Mouse (Mus musculus): ENCODE data around the gene Nubp2. TPM values are rescaled to one million over a fixed set of nuclear protein-coding genes. Genes with fewer than 3 reads are reported as not detected.

Nubp2 gene
- polyA plus RNA-seq (2014; fragmentation: Nextera tagmentation; extraction: Ambion mirVana), result 89.6 and 96.1 TPM in 2 replicates

DNA sequence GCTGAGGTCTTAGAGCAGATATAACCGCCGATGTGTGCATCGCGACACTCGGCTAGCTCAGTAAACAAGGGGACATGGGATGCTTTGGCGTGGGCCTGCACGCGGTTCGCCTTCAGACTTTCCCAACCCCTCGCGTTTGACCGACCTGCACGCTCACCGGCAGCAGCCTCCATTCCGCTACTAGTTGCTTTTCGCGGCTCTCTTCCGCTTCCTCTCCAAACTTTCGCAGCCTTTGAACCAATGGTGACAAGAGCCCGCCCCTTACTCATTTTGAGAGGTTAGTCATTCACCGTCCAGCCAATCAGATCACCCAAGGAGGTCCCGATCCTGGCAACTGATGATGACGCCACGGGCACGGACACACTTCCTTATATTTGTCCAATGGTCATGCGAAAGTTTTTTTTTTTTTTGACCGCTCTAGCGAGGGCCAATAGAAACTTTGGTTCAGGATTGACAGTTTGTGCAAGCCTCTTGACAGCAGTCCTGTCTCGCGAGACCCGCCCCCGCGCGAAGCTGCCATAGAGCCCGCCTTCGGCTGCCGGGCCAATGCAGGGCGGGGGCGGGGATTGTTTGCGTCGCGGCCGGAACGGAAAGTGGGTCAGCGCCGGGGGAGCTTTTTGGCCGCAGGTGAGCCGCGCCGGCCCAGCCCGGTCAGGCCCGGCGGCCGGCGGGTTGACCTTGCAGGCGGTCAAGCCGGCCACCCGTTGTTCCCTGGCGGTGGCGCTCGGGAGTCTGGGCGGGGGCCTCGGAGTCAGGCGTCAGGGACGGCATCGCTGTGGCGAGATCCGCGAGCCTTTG lies at the start of gene Nubp2, which contains the start of gene Spsb3:
Gene Nubp2, minus strand, starts transcription at position 216 of the 798 bp plus-strand sequence.
Gene Spsb3, plus strand, starts transcription at position 510 of the 798 bp plus-strand sequence.
- WGBS, result under 1% methylated on average over 69 of the region's 69 CpGs
- peak within 1 kb of the TSS; percentile 52; the same call in 1 of the 2 replicates for H3K27ac ChIP-seq (ENCODE audit: low read depth, low read length)
- H3K36me3 ChIP-seq (ENCODE audit: control insufficient read depth, insufficient read depth, low read length), result peaks cover 53% of the 10 kb centered on the region
- peaks cover 15% of the 10 kb centered on the region for H3K4me1 ChIP-seq (ENCODE audit: control insufficient read depth, insufficient read depth, low read length)
- ATAC-seq, result peak; percentile 98
- H3K27me3 ChIP-seq (replicated peaks; ENCODE audit: control insufficient read depth, insufficient read depth, low read length), result no peaks in the 10 kb centered on the region
- DNase-seq (ENCODE audit: low spot score), result peak; percentile 100
- H3K9me3 ChIP-seq (replicated peaks; ENCODE audit: control insufficient read depth, low read length), result no peaks in the 10 kb centered on the region
- H3K9ac ChIP-seq (ENCODE audit: low read length), result peak within 1 kb of the TSS; percentile 82
- H3K4me3 ChIP-seq (ENCODE audit: low read depth, low read length), result peak within 1 kb of the TSS; percentile 87
- H3K4me2 ChIP-seq (ENCODE audit: low read length), result peak within 1 kb of the TSS; percentile 92

DNA sequence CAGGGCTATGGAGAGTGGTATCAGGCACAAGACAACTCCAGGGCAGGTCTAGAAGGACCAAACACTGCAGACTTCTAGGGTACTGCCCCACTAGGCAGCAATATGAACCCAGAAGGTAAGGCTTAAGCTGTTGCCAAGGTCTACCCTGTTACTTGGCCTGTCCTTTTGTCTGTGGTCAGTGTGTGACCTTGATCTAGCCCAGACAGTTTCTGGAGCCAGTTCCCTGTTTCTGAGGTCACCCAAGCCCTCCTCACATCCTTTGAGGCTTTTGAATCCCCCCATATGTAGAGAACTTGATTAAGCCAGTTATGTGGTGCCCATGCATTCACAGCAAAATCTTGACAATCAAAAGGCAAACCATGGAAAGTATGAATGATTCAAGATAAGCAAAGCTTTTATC lies 49.5 kb upstream of the Nubp2 start:
- no peak overlapping the region for H3K27ac ChIP-seq (ENCODE audit: low read depth, low read length)
- H3K4me1 ChIP-seq (ENCODE audit: control insufficient read depth, insufficient read depth, low read length), result peaks cover 17% of the 10 kb centered on the region
- peak overlapping the region; percentile 93 for H3K4me3 ChIP-seq (ENCODE audit: low read depth, low read length)
- ATAC-seq (no peak), DNase-seq (ENCODE audit: low spot score) (no peak)
- peak overlapping the region; percentile 94 for H3K9ac ChIP-seq (ENCODE audit: low read length)
- H3K4me2 ChIP-seq (ENCODE audit: low read length), result peak overlapping the region; percentile 86
- no peaks in the 10 kb centered on the region for H3K9me3 ChIP-seq (replicated peaks; ENCODE audit: control insufficient read depth, low read length)
- H3K27me3 ChIP-seq (replicated peaks; ENCODE audit: control insufficient read depth, insufficient read depth, low read length), result no peaks in the 10 kb centered on the region
- 0 out of 2 replicates have a peak, but pooled peaks cover 4% of the 10 kb centered on the region for H3K36me3 ChIP-seq (ENCODE audit: control insufficient read depth, insufficient read depth, low read length)

- Histone ChIP-seq H3K9ac (ENCODE audit: low read length) (peak overlapping the region; percentile 94), H3K4me3 (ENCODE audit: low read depth, low read length) (no peak overlapping the region), H3K27me3 (replicated peaks; ENCODE audit: control insufficient read depth, insufficient read depth, low read length) (no peaks in the 10 kb centered on the region), H3K27ac (ENCODE audit: low read depth, low read length) (no peak overlapping the region), H3K36me3 (ENCODE audit: control insufficient read depth, insufficient read depth, low read length) (0 out of 2 replicates have a peak, but pooled peaks cover 4% of the 10 kb centered on the region), H3K4me1 (ENCODE audit: control insufficient read depth, insufficient read depth, low read length) (peaks cover 17% of the 10 kb centered on the region), H3K4me2 (ENCODE audit: low read length) (peak overlapping the region; percentile 86), H3K9me3 (replicated peaks; ENCODE audit: control insufficient read depth, low read length) (no peaks in the 10 kb centered on the region)
- no peak for DNase-seq (ENCODE audit: low spot score)
- 97% methylated on average over 4 of the region's 4 CpGs for WGBS
- no peak for ATAC-seq
Observed at GRCm38 (mm10) chr17:24934926-24935325, 48.8 kb upstream of the Nubp2 start.

DNA sequence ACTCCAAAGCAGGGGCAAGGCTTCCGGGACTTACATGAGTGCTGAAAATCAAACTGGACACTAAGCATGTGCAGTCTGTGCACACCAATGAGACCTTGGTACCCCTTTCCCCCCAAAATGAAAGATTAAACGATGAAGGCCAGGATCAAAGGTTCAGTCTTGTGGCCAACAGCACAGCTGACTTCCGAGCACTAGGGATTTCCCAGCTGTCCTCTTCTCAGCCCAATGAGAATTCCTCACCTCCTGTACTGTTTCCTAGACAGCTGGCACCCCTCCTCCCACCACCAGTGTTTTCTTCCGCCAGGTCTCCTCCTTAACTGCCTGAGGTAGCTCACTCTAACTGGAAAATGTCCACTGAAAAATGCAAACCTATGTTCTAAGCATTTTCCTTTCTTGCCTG lies 47.0 kb upstream of the Nubp2 start:
- Histone ChIP-seq H3K9ac (ENCODE audit: low read length) (no peak overlapping the region), H3K27ac (ENCODE audit: low read depth, low read length) (no peak overlapping the region), H3K4me2 (ENCODE audit: low read length) (no peak overlapping the region), H3K9me3 (replicated peaks; ENCODE audit: control insufficient read depth, low read length) (no peaks in the 10 kb centered on the region), H3K36me3 (ENCODE audit: control insufficient read depth, insufficient read depth, low read length) (0 out of 2 replicates have a peak, but pooled peaks cover 7% of the 10 kb centered on the region), H3K27me3 (replicated peaks; ENCODE audit: control insufficient read depth, insufficient read depth, low read length) (no peaks in the 10 kb centered on the region), H3K4me3 (ENCODE audit: low read depth, low read length) (no peak overlapping the region), H3K4me1 (ENCODE audit: control insufficient read depth, insufficient read depth, low read length) (peaks cover 17% of the 10 kb centered on the region)
- ATAC-seq, result no peak
- DNase-seq (ENCODE audit: low spot score), result no peak
- 83% methylated on average over 4 of the region's 4 CpGs for WGBS

DNA sequence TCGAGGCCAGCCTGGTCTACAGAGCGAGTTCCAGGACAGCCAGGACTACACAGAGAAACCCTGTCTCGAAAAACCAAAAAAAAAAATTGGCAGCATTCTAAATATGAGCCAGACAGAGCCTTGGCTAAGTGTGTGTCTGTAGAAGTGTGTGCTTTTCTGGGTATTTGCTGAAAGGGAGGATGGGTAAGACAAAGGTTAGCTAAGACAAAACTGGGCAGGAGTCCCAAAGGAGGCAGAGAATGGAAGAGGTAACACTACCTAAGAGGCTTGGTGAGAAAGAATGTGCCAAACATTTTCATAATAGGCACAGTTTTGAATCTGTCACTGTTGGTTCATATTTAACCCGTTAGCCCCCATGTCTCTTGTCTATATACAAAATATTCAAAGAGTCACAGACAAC lies 46.3 kb upstream of the Nubp2 start:
- H3K4me2 ChIP-seq (ENCODE audit: low read length), result no peak overlapping the region
- ATAC-seq (no peak), DNase-seq (ENCODE audit: low spot score) (no peak)
- H3K9ac ChIP-seq (ENCODE audit: low read length), result no peak overlapping the region
- peaks cover 17% of the 10 kb centered on the region for H3K4me1 ChIP-seq (ENCODE audit: control insufficient read depth, insufficient read depth, low read length)
- no peaks in the 10 kb centered on the region for H3K27me3 ChIP-seq (replicated peaks; ENCODE audit: control insufficient read depth, insufficient read depth, low read length)
- H3K36me3 ChIP-seq (ENCODE audit: control insufficient read depth, insufficient read depth, low read length), result peaks cover 12% of the 10 kb centered on the region
- no peak overlapping the region for H3K4me3 ChIP-seq (ENCODE audit: low read depth, low read length)
- WGBS, result 96% methylated on average over 4 of the region's 4 CpGs
- H3K9me3 ChIP-seq (replicated peaks; ENCODE audit: control insufficient read depth, low read length), result no peaks in the 10 kb centered on the region
- no peak overlapping the region for H3K27ac ChIP-seq (ENCODE audit: low read depth, low read length)

- Histone ChIP-seq H3K27me3 (replicated peaks; ENCODE audit: control insufficient read depth, insufficient read depth, low read length) (no peaks in the 10 kb centered on the region), H3K27ac (ENCODE audit: low read depth, low read length) (no peak overlapping the region), H3K4me3 (ENCODE audit: low read depth, low read length) (no peak overlapping the region), H3K4me1 (ENCODE audit: control insufficient read depth, insufficient read depth, low read length) (peaks cover 2% of the 10 kb centered on the region), H3K9ac (ENCODE audit: low read length) (no peak overlapping the region), H3K4me2 (ENCODE audit: low read length) (no peak overlapping the region), H3K9me3 (replicated peaks; ENCODE audit: control insufficient read depth, low read length) (no peaks in the 10 kb centered on the region), H3K36me3 (ENCODE audit: control insufficient read depth, insufficient read depth, low read length) (peaks cover 39% of the 10 kb centered on the region)
- DNase-seq (ENCODE audit: low spot score), result no peak
- WGBS, result 87% methylated on average over 1 of the region's 1 CpGs
- ATAC-seq, result no peak
Observed at GRCm38 (mm10) chr17:24929506-24929905, 43.4 kb upstream of the Nubp2 start.

DNA sequence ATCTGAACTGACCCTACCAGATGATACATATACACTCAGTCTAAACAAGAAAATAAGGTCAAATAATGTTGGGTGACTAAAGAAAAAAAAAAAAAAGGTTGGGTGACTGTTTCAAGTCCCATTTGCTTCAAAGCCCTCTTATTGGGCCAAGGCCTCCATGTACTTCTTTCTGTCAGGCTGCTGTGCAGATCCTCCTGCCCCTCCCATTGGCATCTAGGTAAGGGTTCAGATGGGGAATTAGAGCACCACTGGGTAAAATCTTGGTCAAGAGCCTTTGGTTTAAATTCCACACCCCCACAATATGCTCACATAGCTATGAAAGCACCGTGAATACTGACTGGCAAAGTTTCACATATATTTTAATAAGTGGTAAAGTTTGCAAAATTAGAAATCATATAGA lies 37.1 kb upstream of the Nubp2 start:
- no peak overlapping the region for H3K4me3 ChIP-seq (ENCODE audit: low read depth, low read length)
- H3K9me3 ChIP-seq (replicated peaks; ENCODE audit: control insufficient read depth, low read length), result no peaks in the 10 kb centered on the region
- WGBS, result 93% methylated on average over 1 of the region's 1 CpGs
- H3K27me3 ChIP-seq (replicated peaks; ENCODE audit: control insufficient read depth, insufficient read depth, low read length), result no peaks in the 10 kb centered on the region
- peaks cover 92% of the 10 kb centered on the region for H3K36me3 ChIP-seq (ENCODE audit: control insufficient read depth, insufficient read depth, low read length)
- DNase-seq (ENCODE audit: low spot score), result no peak
- no peak overlapping the region for H3K9ac ChIP-seq (ENCODE audit: low read length)
- H3K4me2 ChIP-seq (ENCODE audit: low read length), result no peak overlapping the region
- ATAC-seq, result no peak
- no peaks in the 10 kb centered on the region for H3K4me1 ChIP-seq (ENCODE audit: control insufficient read depth, insufficient read depth, low read length)
- no peak overlapping the region for H3K27ac ChIP-seq (ENCODE audit: low read depth, low read length)

- Histone ChIP-seq H3K4me3 (ENCODE audit: low read depth, low read length) (no peak overlapping the region), H3K4me1 (ENCODE audit: control insufficient read depth, insufficient read depth, low read length) (no peaks in the 10 kb centered on the region), H3K4me2 (ENCODE audit: low read length) (no peak overlapping the region), H3K27ac (ENCODE audit: low read depth, low read length) (no peak overlapping the region), H3K27me3 (replicated peaks; ENCODE audit: control insufficient read depth, insufficient read depth, low read length) (no peaks in the 10 kb centered on the region), H3K9me3 (replicated peaks; ENCODE audit: control insufficient read depth, low read length) (no peaks in the 10 kb centered on the region), H3K36me3 (ENCODE audit: control insufficient read depth, insufficient read depth, low read length) (peaks cover 98% of the 10 kb centered on the region), H3K9ac (ENCODE audit: low read length) (no peak overlapping the region)
- no peak for DNase-seq (ENCODE audit: low spot score)
- no peak for ATAC-seq
Observed at GRCm38 (mm10) chr17:24913984-24914383, 27.8 kb upstream of the Nubp2 start.

DNA sequence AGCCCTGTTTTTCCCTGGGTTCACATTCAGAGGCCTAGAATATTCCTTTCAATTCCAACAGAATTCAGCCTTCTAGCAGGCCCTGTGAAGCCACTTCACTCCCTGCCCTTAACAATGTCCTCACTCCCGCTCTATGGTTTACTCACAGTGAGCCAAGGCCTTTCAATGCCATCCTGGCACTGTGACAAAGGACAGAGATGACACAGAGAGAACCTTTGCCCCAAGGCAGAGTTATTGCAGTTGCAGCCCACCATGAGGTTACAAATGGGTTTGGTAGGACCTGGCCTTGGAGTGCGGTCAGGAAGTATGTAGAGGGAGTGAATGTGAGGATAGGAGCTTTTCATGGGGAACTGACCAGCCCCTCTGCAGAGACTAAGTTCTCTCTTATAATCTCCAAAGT lies 21.4 kb upstream of the Nubp2 start:
- Histone ChIP-seq H3K9ac (ENCODE audit: low read length) (no peak overlapping the region), H3K36me3 (ENCODE audit: control insufficient read depth, insufficient read depth, low read length) (peaks cover 100% of the 10 kb centered on the region), H3K4me1 (ENCODE audit: control insufficient read depth, insufficient read depth, low read length) (no peaks in the 10 kb centered on the region), H3K4me3 (ENCODE audit: low read depth, low read length) (no peak overlapping the region), H3K4me2 (ENCODE audit: low read length) (no peak overlapping the region), H3K27me3 (replicated peaks; ENCODE audit: control insufficient read depth, insufficient read depth, low read length) (no peaks in the 10 kb centered on the region), H3K27ac (ENCODE audit: low read depth, low read length) (no peak overlapping the region), H3K9me3 (replicated peaks; ENCODE audit: control insufficient read depth, low read length) (no peaks in the 10 kb centered on the region)
- DNase-seq (ENCODE audit: low spot score) (no peak), ATAC-seq (no peak)
- WGBS, result 95% methylated on average over 2 of the region's 2 CpGs

Measured in forebrain, embryonic 14.5 days (tissue).